In the genomic region with DNA sequence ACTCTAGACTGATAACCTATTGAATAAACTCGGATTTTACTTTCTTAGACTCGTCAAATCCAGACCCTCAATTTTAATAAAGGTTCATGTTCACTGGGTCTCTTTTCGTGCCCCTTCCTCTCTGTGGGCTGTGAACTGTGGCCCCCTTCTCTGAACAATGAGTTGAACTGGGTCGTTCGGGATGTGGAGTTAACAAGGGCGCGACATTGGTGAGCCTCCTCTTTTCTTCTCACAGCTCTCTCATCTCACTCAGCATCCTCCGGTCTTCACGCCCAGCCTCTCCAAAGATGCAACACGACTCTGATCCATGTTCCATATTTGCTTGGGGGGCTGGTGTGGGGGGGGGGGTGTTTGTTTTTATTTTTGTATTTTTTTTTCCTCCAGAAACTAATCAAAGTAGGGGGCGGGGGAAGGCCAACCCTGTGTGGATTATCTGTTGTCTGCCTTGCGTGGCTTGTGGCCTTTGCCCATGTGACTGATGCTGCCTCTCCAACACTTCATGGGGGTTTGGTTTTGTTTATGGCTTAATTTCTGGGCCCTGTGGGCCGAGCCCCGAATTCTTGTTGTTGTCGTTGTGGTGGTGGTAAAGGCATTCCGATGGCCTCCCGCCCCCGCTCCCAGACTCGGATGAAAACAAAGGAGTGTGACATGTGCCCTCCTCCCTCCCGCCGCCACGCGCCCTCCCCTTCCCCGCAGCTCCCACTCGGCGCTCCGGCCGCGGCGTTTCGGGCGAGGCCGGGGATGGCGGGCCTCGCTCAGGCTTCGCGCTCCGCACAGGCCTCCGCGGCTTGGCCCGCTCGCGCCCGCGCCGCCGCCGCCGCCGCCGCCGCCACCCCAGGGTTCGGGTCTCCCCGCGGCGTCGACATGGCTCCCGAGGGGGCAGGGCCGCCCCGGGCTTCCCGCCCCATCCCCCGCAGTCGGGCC, we compare ENCODE assay signal across 8 mouse cellular contexts. TPM values are rescaled to one million over a fixed set of nuclear protein-coding genes. Genes with fewer than 3 reads are reported as not detected.
DNase-seq lines count a peak whose midpoint lies in the region; ATAC-seq and TF ChIP-seq lines count a peak whose summit lies in the region.

No protein-coding gene starts in this region.

- H3K9me3 ChIP-seq in embryonic facial prominence, embryonic 11.5 days (replicated peaks; ENCODE audit: control insufficient read depth, low read length), result no peaks in the 10 kb centered on the region
- H3K9me3 ChIP-seq in intestine, postnatal 0 days (ENCODE audit: control insufficient read depth), result no peaks in the 10 kb centered on the region
- H3K9me3 ChIP-seq in limb, embryonic 11.5 days (ENCODE audit: control insufficient read depth, low read length), result no peaks in the 10 kb centered on the region
- H3K9me3 ChIP-seq in midbrain, embryonic 11.5 days (ENCODE audit: control insufficient read depth, low read length), result no peaks in the 10 kb centered on the region

- peak overlapping the region; percentile 95 for H3K4me3 ChIP-seq in embryonic facial prominence, embryonic 11.5 days (ENCODE audit: low read depth, low read length)
- H3K4me3 ChIP-seq in intestine, postnatal 0 days (ENCODE audit: low read depth, low read length), result peak overlapping the region; percentile 96
- peak overlapping the region; percentile 89 for H3K4me3 ChIP-seq in limb, embryonic 11.5 days (ENCODE audit: low read depth, low read length)
- peak overlapping the region; percentile 94 for H3K4me3 ChIP-seq in midbrain, embryonic 11.5 days (ENCODE audit: low read depth, low read length)

- H3K27me3 ChIP-seq in embryonic facial prominence, embryonic 11.5 days (ENCODE audit: control insufficient read depth, insufficient read depth, low read length), result no peaks in the 10 kb centered on the region
- no peaks in the 10 kb centered on the region for H3K27me3 ChIP-seq in intestine, postnatal 0 days (replicated peaks; ENCODE audit: control insufficient read depth, insufficient read depth, low read length)
- H3K27me3 ChIP-seq in limb, embryonic 11.5 days (ENCODE audit: control insufficient read depth, insufficient read depth, low read length), result no peaks in the 10 kb centered on the region
- H3K27me3 ChIP-seq in midbrain, embryonic 11.5 days (ENCODE audit: control insufficient read depth, insufficient read depth, low read length), result no peaks in the 10 kb centered on the region

- WGBS in embryonic facial prominence, embryonic 11.5 days, result under 1% methylated on average over 59 of the region's 63 CpGs
- 1% methylated on average over 47 of the region's 63 CpGs for WGBS in intestine, postnatal 0 days
- under 1% methylated on average over 47 of the region's 63 CpGs for WGBS in limb, embryonic 11.5 days
- under 1% methylated on average over 46 of the region's 63 CpGs for WGBS in midbrain, embryonic 11.5 days

- H3K4me2 ChIP-seq in embryonic facial prominence, embryonic 11.5 days (ENCODE audit: low read depth, low read length), result peak overlapping the region; percentile 50
- H3K4me2 ChIP-seq in intestine, postnatal 0 days (replicated peaks; ENCODE audit: low read depth), result peak overlapping the region; percentile 73
- H3K4me2 ChIP-seq in limb, embryonic 11.5 days (ENCODE audit: low read depth, severe bottlenecking), result peak overlapping the region; percentile 63
- peak overlapping the region; percentile 52 for H3K4me2 ChIP-seq in midbrain, embryonic 11.5 days

- peak; percentile 60 for DNase-seq in A20 (ENCODE audit: low read depth, low spot score)
- peak; percentile 58 for DNase-seq in adrenal gland, postnatal 25 days
- peak; percentile 67 for DNase-seq in embryonic facial prominence, embryonic 11.5 days (ENCODE audit: low spot score)
- DNase-seq in limb, embryonic 11.5 days (ENCODE audit: low spot score), result peak; percentile 81
- peak; percentile 97 for DNase-seq in midbrain, embryonic 11.5 days (ENCODE audit: low spot score, missing footprints)
- peak; percentile 34 for DNase-seq in spleen, adult 12 weeks (ENCODE audit: low spot score)

- no peak for TF ChIP-seq CTCF in intestine, postnatal 0 days (IDR thresholded peaks at IDR 0.05; ENCODE audit: low read depth)

- ATAC-seq in embryonic facial prominence, embryonic 11.5 days (replicated peaks; ENCODE audit: insufficient number of reproducible peaks, low FRiP score, low TSS enrichment, low read depth), result peak; percentile 67
- peak; percentile 11 for ATAC-seq in granulocyte monocyte progenitor cell, adult 5-6 weeks (replicated peaks; ENCODE audit: poor library complexity, severe bottlenecking)
- peak; percentile 64 for ATAC-seq in intestine, postnatal 0 days
- peak; percentile 56 for ATAC-seq in limb, embryonic 11.5 days (ENCODE audit: insufficient number of reproducible peaks, low FRiP score, low TSS enrichment, low read depth)
- ATAC-seq in midbrain, embryonic 11.5 days (ENCODE audit: low FRiP score), result peak; percentile 76

- H3K4me1 ChIP-seq in embryonic facial prominence, embryonic 11.5 days (ENCODE audit: control insufficient read depth, insufficient read depth, low read length), result no peaks in the 10 kb centered on the region
- no peaks in the 10 kb centered on the region for H3K4me1 ChIP-seq in intestine, postnatal 0 days (replicated peaks; ENCODE audit: control insufficient read depth, insufficient read depth, low read length)
- H3K4me1 ChIP-seq in limb, embryonic 11.5 days (ENCODE audit: control insufficient read depth, insufficient read depth, low read length), result no peaks in the 10 kb centered on the region
- peaks cover 14% of the 10 kb centered on the region for H3K4me1 ChIP-seq in midbrain, embryonic 11.5 days (ENCODE audit: control insufficient read depth, insufficient read depth, low read length)

- H3K36me3 ChIP-seq in embryonic facial prominence, embryonic 11.5 days (replicated peaks; ENCODE audit: control insufficient read depth, insufficient read depth, low read depth, low read length), result no peaks in the 10 kb centered on the region
- no peaks in the 10 kb centered on the region for H3K36me3 ChIP-seq in intestine, postnatal 0 days (ENCODE audit: control insufficient read depth, insufficient read depth)
- peaks cover 2% of the 10 kb centered on the region; the same call in 1 of the 2 replicates for H3K36me3 ChIP-seq in limb, embryonic 11.5 days (ENCODE audit: control insufficient read depth, insufficient read depth, low read length)
- no peaks in the 10 kb centered on the region for H3K36me3 ChIP-seq in midbrain, embryonic 11.5 days (ENCODE audit: control insufficient read depth, insufficient read depth, low read length)

- H3K27ac ChIP-seq in embryonic facial prominence, embryonic 11.5 days (replicated peaks; ENCODE audit: low read depth, low read length), result peak overlapping the region; percentile 99
- H3K27ac ChIP-seq in intestine, postnatal 0 days (ENCODE audit: low read depth, low read length), result peak overlapping the region; percentile 94
- H3K27ac ChIP-seq in limb, embryonic 11.5 days (replicated peaks; ENCODE audit: low read depth, low read length), result peak overlapping the region; percentile 96
- H3K27ac ChIP-seq in midbrain, embryonic 11.5 days (ENCODE audit: low read depth, low read length), result peak overlapping the region; percentile 87

- H3K9ac ChIP-seq in embryonic facial prominence, embryonic 11.5 days (replicated peaks; ENCODE audit: low read length), result peak overlapping the region; percentile 100
- peak overlapping the region; percentile 99 for H3K9ac ChIP-seq in intestine, postnatal 0 days (ENCODE audit: low read depth, low read length)
- peak overlapping the region; percentile 100 for H3K9ac ChIP-seq in limb, embryonic 11.5 days (ENCODE audit: low read length)
- peak overlapping the region; percentile 100 for H3K9ac ChIP-seq in midbrain, embryonic 11.5 days (ENCODE audit: low read length)

RNA-seq across cellular contexts. Expression of gene Ptbp2, which starts 2.0 kb away (rescaled TPM):
- total RNA-seq in adrenal gland, postnatal 25 days (2021), result 38.3 and 45.1 TPM in 2 replicates
- 240 and 263 TPM in 2 replicates for polyA plus RNA-seq in embryonic facial prominence, embryonic 11.5 days (2014; fragmentation: Nextera tagmentation; extraction: Ambion mirVana)
- 75.0 and 82.1 TPM in 2 replicates for total RNA-seq in granulocyte monocyte progenitor cell, adult 5-6 weeks (2014; fragmentation: Nextera tagmentation)
- 37.2 and 63.4 TPM in 2 replicates for total RNA-seq in granulocyte monocyte progenitor cell, adult 5-6 weeks (2017)
- polyA plus RNA-seq in intestine, postnatal 0 days (2015; fragmentation: Nextera tagmentation; extraction: Ambion mirVana), result 22.5 and 26.4 TPM in 2 replicates
- polyA plus RNA-seq in limb, embryonic 11.5 days (2014; fragmentation: Nextera tagmentation; extraction: Ambion mirVana), result 187 and 190 TPM in 2 replicates
- polyA plus RNA-seq in midbrain, embryonic 11.5 days (2014; fragmentation: Nextera tagmentation; extraction: Ambion mirVana), result 399 and 416 TPM in 2 replicates

Comparison
In these comparisons a context has a peak if more than half of its experiments do, and no peak if none do; other contexts are left out.
1. Peak in every context shown above with its lines: DNase-seq, ATAC-seq, H3K4me3 ChIP-seq and H3K27ac ChIP-seq.
2. DNase-seq: peak in every context shown above with its lines; median percentile 97 in midbrain, embryonic 11.5 days; 81 in limb, embryonic 11.5 days; 67 in embryonic facial prominence, embryonic 11.5 days; 60 in A20; 58 in adrenal gland, postnatal 25 days; 34 in spleen, adult 12 weeks.
3. ATAC-seq: peak in every context shown above with its lines; median percentile 76 in midbrain, embryonic 11.5 days; 67 in embryonic facial prominence, embryonic 11.5 days; 64 in intestine, postnatal 0 days; 56 in limb, embryonic 11.5 days; 11 in granulocyte monocyte progenitor cell, adult 5-6 weeks.